Mouse (Mus musculus) brain, embryonic 14.5 days (tissue): ENCODE data around the gene Taar9. TPM values are rescaled to one million over a fixed set of nuclear protein-coding genes. Genes with fewer than 3 reads are reported as not detected.
"Not testable (repeated sequence)": the region's sequence is repeated elsewhere in the genome, so short reads cannot be mapped to it uniquely, and the experiment has no call there.

Source experiments
- DNase-seq: peaks from one replicate; pipeline ENCODE4 v3.0.0-alpha.2; 2011; ENCODE audit warnings: low read depth
- CTCF ChIP-seq: fragments of 200-500 bp; IDR thresholded peaks from 2 replicates; pipeline ENCODE4 v1.5.1; 2012; ENCODE audit warnings: inconsistent platforms, mild to moderate bottlenecking, moderate library complexity, borderline replicate concordance; ENCODE audit not compliant: insufficient read depth, insufficient read length; ENCODE audit errors: extremely low read depth
- POLR2A ChIP-seq: fragments of 200-500 bp; IDR thresholded peaks from 2 replicates; pipeline ENCODE4 v1.6.1; 2012; ENCODE audit warnings: mild to moderate bottlenecking, inconsistent platforms, borderline replicate concordance; ENCODE audit not compliant: poor library complexity, insufficient read depth, insufficient read length, severe bottlenecking; ENCODE audit errors: extremely low read depth
- polyA plus RNA-seq: library from polyadenylated mRNA; depleted of rRNA; stranded (reverse); fragments of >200 nt; gene quantifications from 2 replicates; pipeline ENCODE4 v1.2.3, GENCODE M21; 2012; rRNA removed

Taar9 gene
- polyA plus RNA-seq, 1 experiment, result not detected

GRCm38 (mm10) chr10:24108236-24108635, 1.1 kb downstream of the Taar9 start:
- TF ChIP-seq POLR2A (no peak), CTCF (no peak)

GRCm38 (mm10) chr10:24107747-24108146, 1.6 kb downstream of the Taar9 start:
- no peak for DNase-seq
- TF ChIP-seq POLR2A (no peak), CTCF (no peak)

More at GRCm38 (mm10) chr10:24108236-24108635, 1.1 kb downstream of the Taar9 start:
- no peak for DNase-seq

- DNase-seq, result not testable (repeated sequence)
Observed at GRCm38 (mm10) chr10:24103299-24103698, 6.0 kb downstream of the Taar9 start.

GRCm38 (mm10) chr10:24101812-24102211, 7.5 kb downstream of the Taar9 start, which contains the start of gene Taar8c:
Taar8c (minus strand) TSS chr10:24101912.
- DNase-seq, result not testable (repeated sequence)

GRCm38 (mm10) chr10:24097010-24097409, 12.3 kb downstream of the Taar9 start:
- not testable (repeated sequence) for DNase-seq

GRCm38 (mm10) chr10:24092194-24092593, 17.1 kb downstream of the Taar9 start, which contains the start of gene Taar8b:
Taar8b (minus strand) TSS chr10:24092294.
- TF ChIP-seq POLR2A (no peak), CTCF (no peak)
- DNase-seq, result no peak

GRCm38 (mm10) chr10:24087168-24087567, 22.2 kb downstream of the Taar9 start:
- no peak for DNase-seq

GRCm38 (mm10) chr10:24086555-24086954, 22.8 kb downstream of the Taar9 start:
- DNase-seq, result no peak

More at GRCm38 (mm10) chr10:24087168-24087567, 22.2 kb downstream of the Taar9 start:
- no peak for TF ChIP-seq POLR2A
- no peak for TF ChIP-seq CTCF

GRCm38 (mm10) chr10:24085936-24086335, 23.4 kb downstream of the Taar9 start:
- no peak for TF ChIP-seq CTCF
- no peak for TF ChIP-seq POLR2A
- no peak for DNase-seq

More at GRCm38 (mm10) chr10:24086555-24086954, 22.8 kb downstream of the Taar9 start:
- no peak for TF ChIP-seq POLR2A
- no peak for TF ChIP-seq CTCF

- peak; percentile 73 for DNase-seq
- TF ChIP-seq CTCF, result peak; percentile 60; the same call in 1 of the 2 replicates
- TF ChIP-seq POLR2A, result no peak
Observed at GRCm38 (mm10) chr10:24080166-24080565, 29.2 kb downstream of the Taar9 start.

GRCm38 (mm10) chr10:24076200-24076599, 33.1 kb downstream of the Taar9 start, which contains the start of gene Taar8a:
Taar8a (plus strand) TSS chr10:24076500.
- DNase-seq, result not testable (repeated sequence)

GRCm38 (mm10) chr10:24074751-24075150, 34.6 kb downstream of the Taar9 start:
- not testable (repeated sequence) for DNase-seq

GRCm38 (mm10) chr10:24058986-24059385, 50.3 kb downstream of the Taar9 start:
- TF ChIP-seq CTCF (no peak), POLR2A (no peak)

More at GRCm38 (mm10) chr10:24058986-24059385, 50.3 kb downstream of the Taar9 start:
- no peak for DNase-seq

Other genes with a start within 250 kb of the Taar9 start
- gene Vnn1, start 214.8 kb downstream of the Taar9 start, polyA plus RNA-seq, result 0.14 and 0.15 TPM in 2 replicates
- gene Taar1, start 189.2 kb downstream of the Taar9 start, polyA plus RNA-seq, result not detected in 2 replicates
- 0.08 TPM in 1 of 2 replicates, not detected in the other for gene Taar2, start 171.0 kb downstream of the Taar9 start, polyA plus RNA-seq
- not detected in 2 replicates for gene Taar3, start 160.0 kb downstream of the Taar9 start, polyA plus RNA-seq
- gene Taar4, start 149.0 kb downstream of the Taar9 start, polyA plus RNA-seq, result not detected in 2 replicates
- 0.18 TPM in 1 of 2 replicates, not detected in the other for gene Taar5, start 138.8 kb downstream of the Taar9 start, polyA plus RNA-seq
- gene Taar6, start 123.9 kb downstream of the Taar9 start, polyA plus RNA-seq, result not detected in 2 replicates
- gene Taar7a, start 116.1 kb downstream of the Taar9 start, polyA plus RNA-seq, result not detected in 2 replicates
- gene Taar7b, start 109.6 kb downstream of the Taar9 start, polyA plus RNA-seq, result not detected in 2 replicates
- not detected in 2 replicates for gene Taar7d, start 82.3 kb downstream of the Taar9 start, polyA plus RNA-seq
- gene Taar7e, start 71.9 kb downstream of the Taar9 start, polyA plus RNA-seq, result not detected in 2 replicates
- gene Taar7f, start 60.0 kb downstream of the Taar9 start, polyA plus RNA-seq, result not detected in 2 replicates
- gene Taar8a, start 33.0 kb downstream of the Taar9 start, polyA plus RNA-seq, result not detected in 2 replicates
- gene Taar8b, start 17.2 kb downstream of the Taar9 start, polyA plus RNA-seq, result not detected in 2 replicates
- not detected in 2 replicates for gene Taar8c, start 7.6 kb downstream of the Taar9 start, polyA plus RNA-seq
- gene Stx7, start 39.8 kb upstream of the Taar9 start, polyA plus RNA-seq, result 207 and 232 TPM in 2 replicates
- gene Moxd1, start 114.0 kb upstream of the Taar9 start, polyA plus RNA-seq, result 2.0 and 5.0 TPM in 2 replicates